Mouse (Mus musculus) ES-Bruce4 (cell line): ENCODE data around the gene Pom121. TPM values are rescaled to one million over a fixed set of nuclear protein-coding genes. Genes with fewer than 3 reads are reported as not detected.
A peak's percentile ranks its signal among the peaks of the same experiment; 100 is the strongest.
"Not testable (repeated sequence)": the region's sequence is repeated elsewhere in the genome, so short reads cannot be mapped to it uniquely, and the experiment has no call there.

Experiments
- H3K27ac ChIP-seq: 2 replicates; pipeline ENCODE4 v1.5.1; 2012; ENCODE audit warnings: low read length, inconsistent platforms; ENCODE audit not compliant: insufficient read depth
- H3K27me3 ChIP-seq: 2 replicates; pipeline ENCODE4 v1.6.1; 2012; ENCODE audit warnings: mild to moderate bottlenecking, low read length, inconsistent platforms; ENCODE audit not compliant: control insufficient read depth, poor library complexity, insufficient read depth, severe bottlenecking
- H3K36me3 ChIP-seq: 2 replicates; pipeline ENCODE4 v1.6.1; 2012; ENCODE audit warnings: inconsistent platforms, mild to moderate bottlenecking, low read length, moderate library complexity; ENCODE audit not compliant: control insufficient read depth, poor library complexity, insufficient read depth, severe bottlenecking
- H3K4me1 ChIP-seq: one replicate; pipeline ENCODE4 v1.8.1; 2011; ENCODE audit warnings: low read length; ENCODE audit not compliant: control insufficient read depth, insufficient read depth
- H3K4me3 ChIP-seq: 2 replicates; pipeline ENCODE4 v1.5.1; 2011; ENCODE audit warnings: low read depth, mild to moderate bottlenecking, low read length
- H3K9ac ChIP-seq: 2 replicates; pipeline ENCODE4 v1.6.1; 2012; ENCODE audit warnings: low read depth, mild to moderate bottlenecking, inconsistent platforms; ENCODE audit not compliant: poor library complexity, severe bottlenecking
- H3K9me3 ChIP-seq: replicated peaks from 2 replicates; pipeline ENCODE4 v1.6.1; 2012; ENCODE audit warnings: mild to moderate bottlenecking, low read length, inconsistent platforms; ENCODE audit not compliant: control insufficient read depth, poor library complexity, insufficient read depth, severe bottlenecking
- CTCF ChIP-seq: IDR thresholded peaks from one replicate; pipeline ENCODE4 v1.8.1; 2011; ENCODE audit warnings: low read depth, low read length
- EP300 ChIP-seq: IDR thresholded peaks from 2 replicates; pipeline ENCODE4 v1.6.1; 2011; ENCODE audit warnings: low read depth, low read length; ENCODE audit not compliant: insufficient read depth
- POLR2A ChIP-seq: IDR thresholded peaks from one replicate; pipeline ENCODE4 v1.8.1; 2011; ENCODE audit warnings: low read length; ENCODE audit not compliant: insufficient read depth
- polyA plus RNA-seq: library from polyadenylated mRNA; stranded (reverse); fragments of >200 nt; gene quantifications from 2 replicates; pipeline ENCODE4 v1.2.4, GENCODE M21; 2011; ENCODE audit warnings: low read depth; ENCODE audit not compliant: missing spikeins, insufficient read depth, insufficient read length

Gene Pom121
- polyA plus RNA-seq, 1 experiment, result 68.9 TPM

- TF ChIP-seq POLR2A (no peak), CTCF (peak; percentile 14)
- Histone ChIP-seq H3K4me1 (no peaks in the 10 kb centered on the region), H3K27ac (no peak overlapping the region), H3K9ac (no peak overlapping the region), H3K36me3 (peaks cover 30% of the 10 kb centered on the region), H3K27me3 (no peaks in the 10 kb centered on the region), H3K4me3 (no peak overlapping the region), H3K9me3 (no peaks in the 10 kb centered on the region)
Observed at GRCm38 (mm10) chr5:135373601-135374000, 20.7 kb downstream of the Pom121 start.

- Histone ChIP-seq H3K9me3 (no peaks in the 10 kb centered on the region), H3K4me3 (no peak overlapping the region), H3K4me1 (no peaks in the 10 kb centered on the region), H3K9ac (no peak overlapping the region), H3K27ac (no peak overlapping the region), H3K36me3 (peaks cover 17% of the 10 kb centered on the region), H3K27me3 (no peaks in the 10 kb centered on the region)
- TF ChIP-seq CTCF, result no peak
- no peak for TF ChIP-seq EP300
- no peak for TF ChIP-seq POLR2A
Observed at GRCm38 (mm10) chr5:135371195-135371594, 23.2 kb downstream of the Pom121 start.

- Histone ChIP-seq H3K36me3 (peaks cover 10% of the 10 kb centered on the region; the same call in 1 of the 2 replicates), H3K27ac (peak within 1 kb of the TSS; percentile 71; the same call in 1 of the 2 replicates), H3K27me3 (no peaks in the 10 kb centered on the region), H3K9ac (peak within 1 kb of the TSS; percentile 76), H3K9me3 (no peaks in the 10 kb centered on the region), H3K4me1 (no peaks in the 10 kb centered on the region), H3K4me3 (peak within 1 kb of the TSS; percentile 92)
- TF ChIP-seq EP300 (no peak), CTCF (no peak), POLR2A (no peak)
Observed at GRCm38 (mm10) chr5:135369787-135370654, 24.3 kb downstream of the Pom121 start, which contains the start of gene Nsun5. Gene Nsun5 (plus strand): TSS chr5:135369953.

- Histone ChIP-seq H3K4me3 (peak overlapping the region; percentile 92), H3K9ac (peak overlapping the region; percentile 76)
- H3K27me3 ChIP-seq, H3K9me3 ChIP-seq, H3K27ac ChIP-seq, H3K4me1 ChIP-seq, H3K36me3 ChIP-seq: not testable (repeated sequence)
Observed at GRCm38 (mm10) chr5:135369196-135369595, 25.1 kb downstream of the Pom121 start.

- no peaks in the 10 kb centered on the region for H3K4me1 ChIP-seq
- no peaks in the 10 kb centered on the region for H3K9me3 ChIP-seq
- no peak overlapping the region for H3K4me3 ChIP-seq
- TF ChIP-seq EP300 (no peak), POLR2A (no peak), CTCF (no peak)
- no peak overlapping the region for H3K27ac ChIP-seq
- 0 out of 2 replicates have a peak, but pooled peaks cover 5% of the 10 kb centered on the region for H3K36me3 ChIP-seq
- no peak overlapping the region for H3K9ac ChIP-seq
- H3K27me3 ChIP-seq, result no peaks in the 10 kb centered on the region
Observed at GRCm38 (mm10) chr5:135368312-135368711, 26.0 kb downstream of the Pom121 start.

- Histone ChIP-seq H3K36me3 (0 out of 2 replicates have a peak, but pooled peaks cover 5% of the 10 kb centered on the region), H3K9ac (no peak overlapping the region), H3K9me3 (no peaks in the 10 kb centered on the region), H3K4me1 (no peaks in the 10 kb centered on the region), H3K4me3 (no peak overlapping the region), H3K27ac (no peak overlapping the region), H3K27me3 (no peaks in the 10 kb centered on the region)
- no peak for TF ChIP-seq POLR2A
- TF ChIP-seq EP300, result no peak
- no peak for TF ChIP-seq CTCF
Observed at GRCm38 (mm10) chr5:135367841-135368240, 26.5 kb downstream of the Pom121 start.
